Mouse (Mus musculus) erythroblast, embryonic 14.5 days (primary cell): ENCODE data around the gene Wwox.

Experiments used
- GATA1 ChIP-seq: IDR thresholded peaks from 2 replicates; pipeline ENCODE4 v1.6.1; 2012; ENCODE audit warnings: low read length, inconsistent platforms, mixed read lengths
- TAL1 ChIP-seq: IDR thresholded peaks from 3 replicates; pipeline ENCODE4 v1.6.1; 2012; ENCODE audit warnings: low read length, inconsistent platforms, mixed read lengths

DNA sequence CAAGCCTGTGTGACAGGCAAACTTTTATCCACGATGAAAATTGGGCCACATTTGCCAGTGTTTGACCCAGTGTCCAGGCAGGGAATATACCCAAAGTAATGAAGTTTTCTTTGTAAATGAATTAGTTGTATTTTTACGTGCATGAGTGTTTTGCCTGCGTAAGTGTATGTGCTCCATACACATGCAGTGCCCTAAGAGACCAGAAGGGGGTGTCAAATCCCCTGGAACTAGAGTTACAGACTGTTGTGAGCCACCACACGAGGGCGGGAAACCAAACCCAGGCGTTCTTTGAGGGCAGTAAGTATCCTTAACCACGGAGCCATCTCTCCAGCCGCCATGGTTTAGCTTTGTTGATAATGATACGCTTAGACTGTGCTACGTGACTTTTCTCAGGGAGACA is 755.9 kb downstream of the Wwox start:
- no peak for TF ChIP-seq GATA1
- no peak for TF ChIP-seq TAL1
